In the genomic region with DNA sequence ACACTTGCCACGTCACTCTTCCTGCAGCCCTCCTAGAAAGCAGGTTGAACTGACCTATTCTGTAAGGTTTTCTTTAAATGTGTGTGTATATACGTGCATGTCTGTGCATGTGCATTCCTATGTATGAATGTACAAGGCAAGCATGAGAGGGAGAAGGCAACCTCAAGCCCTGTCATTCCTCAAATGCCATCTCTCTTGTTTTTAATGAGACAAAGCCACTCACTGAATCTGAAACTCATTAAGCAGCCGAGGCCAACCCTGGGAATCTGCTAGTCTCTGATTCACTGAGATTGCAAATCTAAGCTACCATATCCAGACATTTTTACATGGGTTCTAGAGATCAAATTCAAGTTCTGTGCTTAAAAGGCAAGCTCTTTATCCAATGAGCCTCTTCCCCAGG, we compare ENCODE assay signal across 32 mouse cellular contexts.
DNase-seq lines count a peak whose midpoint lies in the region; ATAC-seq and TF ChIP-seq lines count a peak whose summit lies in the region.
"Had no signal": no experiment of that assay in that cellular context is flagged by ENCODE, and none has a peak within 500 bp of the region (broad histone marks: within the 10 kb centered on the region; RNA-seq: fewer than 3 reads in every experiment).

No protein-coding gene starts in this region.

- no peak for TF ChIP-seq POLR2A in lung, adult 2 months (IDR thresholded peaks at IDR 0.05; ENCODE audit: borderline replicate concordance, extremely low read depth, low read depth, low read length)

- H3K27me3 ChIP-seq in forebrain, embryonic 10.5 days (ENCODE audit: poor library complexity, severe bottlenecking), result no peaks in the 10 kb centered on the region
- H3K27me3 ChIP-seq in forebrain, embryonic 11.5 days (ENCODE audit: control insufficient read depth, insufficient read depth, low read length), result no peaks in the 10 kb centered on the region
- H3K27me3 ChIP-seq in midbrain, embryonic 14.5 days (ENCODE audit: control insufficient read depth, insufficient read depth, low read length), result no peaks in the 10 kb centered on the region
- H3K27me3 ChIP-seq in midbrain, embryonic 10.5 days (ENCODE audit: low read depth, poor library complexity, severe bottlenecking), result no peaks in the 10 kb centered on the region
- no peaks in the 10 kb centered on the region for H3K27me3 ChIP-seq in embryonic facial prominence, embryonic 11.5 days (ENCODE audit: control insufficient read depth, insufficient read depth, low read length)
- H3K27me3 ChIP-seq: embryonic facial prominence, embryonic 13.5 days; forebrain, embryonic 13.5 days; heart, embryonic 15.5 days; intestine, embryonic 15.5 days; liver, embryonic 12.5 days; megakaryocyte, embryonic 14.5 days; midbrain, embryonic 13.5 days; neural tube, embryonic 15.5 days had no signal

- H3K27ac ChIP-seq in forebrain, embryonic 10.5 days, result peak overlapping the region; percentile 52
- no peak overlapping the region for H3K27ac ChIP-seq in forebrain, embryonic 11.5 days (ENCODE audit: low read depth, low read length)
- 0 out of 2 replicates have a peak overlapping the region, but pooled peaks have one; percentile 0 for H3K27ac ChIP-seq in midbrain, embryonic 14.5 days (replicated peaks; ENCODE audit: low read depth, low read length)
- H3K27ac ChIP-seq in midbrain, embryonic 10.5 days (replicated peaks), result no peak overlapping the region
- no peak overlapping the region for H3K27ac ChIP-seq in embryonic facial prominence, embryonic 11.5 days (replicated peaks; ENCODE audit: low read depth, low read length)
- H3K27ac ChIP-seq: embryonic facial prominence, embryonic 13.5 days; forebrain, embryonic 13.5 days; heart, embryonic 15.5 days; intestine, embryonic 15.5 days; kidney, postnatal 0 days; liver, embryonic 12.5 days; midbrain, embryonic 13.5 days; neural tube, embryonic 15.5 days had no signal

- ATAC-seq in forebrain, embryonic 11.5 days (replicated peaks; ENCODE audit: low FRiP score), result no peak
- ATAC-seq in midbrain, embryonic 14.5 days (ENCODE audit: low FRiP score, low TSS enrichment), result no peak
- no peak for ATAC-seq in embryonic facial prominence, embryonic 11.5 days (replicated peaks; ENCODE audit: insufficient number of reproducible peaks, low FRiP score, low TSS enrichment, low read depth)
- ATAC-seq: CD4-positive, CD25-positive, alpha-beta regulatory T cell, adult 4 months; forebrain, embryonic 13.5 days; hindbrain, embryonic 16.5 days; intestine, embryonic 15.5 days; liver, embryonic 12.5 days; liver, postnatal 0 days; lung, postnatal 0 days; midbrain, embryonic 13.5 days had no signal

- H3K4me3 ChIP-seq in forebrain, embryonic 10.5 days, result no peak overlapping the region
- H3K4me3 ChIP-seq in forebrain, embryonic 11.5 days (ENCODE audit: low read depth, low read length), result no peak overlapping the region
- H3K4me3 ChIP-seq in midbrain, embryonic 14.5 days (replicated peaks; ENCODE audit: low read depth, low read length), result no peak overlapping the region
- no peak overlapping the region for H3K4me3 ChIP-seq in midbrain, embryonic 10.5 days
- no peak overlapping the region for H3K4me3 ChIP-seq in embryonic facial prominence, embryonic 11.5 days (ENCODE audit: low read depth, low read length)
- H3K4me3 ChIP-seq in lung, adult 2 months (replicated peaks; ENCODE audit: extremely low read depth, low read depth, low read length), result no peak overlapping the region
- H3K4me3 ChIP-seq: embryonic facial prominence, embryonic 13.5 days; erythroblast, embryonic 14.5 days; forebrain, embryonic 13.5 days; heart, embryonic 15.5 days; intestine, embryonic 15.5 days; liver, embryonic 12.5 days; megakaryocyte, embryonic 14.5 days; midbrain, embryonic 13.5 days; neural tube, embryonic 15.5 days had no signal

- no peaks in the 10 kb centered on the region for H3K36me3 ChIP-seq in forebrain, embryonic 10.5 days (replicated peaks)
- H3K36me3 ChIP-seq in forebrain, embryonic 11.5 days (ENCODE audit: control insufficient read depth, insufficient read depth, low read length), result no peaks in the 10 kb centered on the region
- no peaks in the 10 kb centered on the region for H3K36me3 ChIP-seq in midbrain, embryonic 14.5 days (ENCODE audit: control insufficient read depth, insufficient read depth, low read length)
- no peaks in the 10 kb centered on the region for H3K36me3 ChIP-seq in midbrain, embryonic 10.5 days
- no peaks in the 10 kb centered on the region for H3K36me3 ChIP-seq in embryonic facial prominence, embryonic 11.5 days (replicated peaks; ENCODE audit: control insufficient read depth, insufficient read depth, low read depth, low read length)
- H3K36me3 ChIP-seq: embryonic facial prominence, embryonic 13.5 days; heart, embryonic 15.5 days; intestine, embryonic 15.5 days; liver, embryonic 12.5 days; midbrain, embryonic 13.5 days; neural tube, embryonic 15.5 days had no signal

- no peak overlapping the region for H3K4me2 ChIP-seq in forebrain, embryonic 11.5 days (ENCODE audit: low read depth, low read length, severe bottlenecking)
- H3K4me2 ChIP-seq in midbrain, embryonic 14.5 days (ENCODE audit: low read length), result no peak overlapping the region
- no peak overlapping the region for H3K4me2 ChIP-seq in embryonic facial prominence, embryonic 11.5 days (ENCODE audit: low read depth, low read length)
- H3K4me2 ChIP-seq: embryonic facial prominence, embryonic 13.5 days; forebrain, embryonic 13.5 days; heart, embryonic 15.5 days; intestine, embryonic 15.5 days; liver, embryonic 12.5 days; midbrain, embryonic 13.5 days; neural tube, embryonic 15.5 days had no signal

- no peak for DNase-seq in forebrain, embryonic 10.5 days (ENCODE audit: extremely low spot score, low spot score)
- DNase-seq in forebrain, embryonic 11.5 days (ENCODE audit: low spot score), result no peak
- peak; percentile 17 for DNase-seq in midbrain, embryonic 14.5 days
- no peak for DNase-seq in midbrain, embryonic 10.5 days (ENCODE audit: low spot score)
- peak; percentile 17 for DNase-seq in embryonic facial prominence, embryonic 11.5 days (ENCODE audit: low spot score)
- DNase-seq in right cerebral cortex, postnatal 14 days, result no peak
- no peak for DNase-seq in adrenal gland, postnatal 14 days
- DNase-seq in lung, adult 2 months, result no peak
- DNase-seq: adrenal gland, postnatal 10 days; cerebellum, adult 11-12 months; cerebellum, adult 9-11 months; gastrocnemius, postnatal 10 days; kidney, adult 8-10 months; kidney, postnatal 4 days; layer of hippocampus, postnatal 36 days; left cerebral cortex, postnatal 4 days; liver, postnatal 0 days; lung, postnatal 4 days; right cerebral cortex, adult 18-20 months had no signal

- no peaks in the 10 kb centered on the region for H3K9me3 ChIP-seq in forebrain, embryonic 10.5 days
- no peaks in the 10 kb centered on the region for H3K9me3 ChIP-seq in forebrain, embryonic 11.5 days (ENCODE audit: control insufficient read depth, low read length)
- H3K9me3 ChIP-seq in midbrain, embryonic 14.5 days (ENCODE audit: control insufficient read depth, low read length), result no peaks in the 10 kb centered on the region
- H3K9me3 ChIP-seq in midbrain, embryonic 10.5 days (replicated peaks), result no peaks in the 10 kb centered on the region
- no peaks in the 10 kb centered on the region for H3K9me3 ChIP-seq in embryonic facial prominence, embryonic 11.5 days (replicated peaks; ENCODE audit: control insufficient read depth, low read length)
- H3K9me3 ChIP-seq: embryonic facial prominence, embryonic 13.5 days; forebrain, embryonic 13.5 days; heart, embryonic 15.5 days; intestine, embryonic 15.5 days; liver, embryonic 12.5 days; midbrain, embryonic 13.5 days; neural tube, embryonic 15.5 days had no signal

- WGBS in forebrain, embryonic 10.5 days, result 53% methylated on average over 3 of the region's 3 CpGs
- WGBS in forebrain, embryonic 11.5 days, result 48% methylated on average over 3 of the region's 3 CpGs
- WGBS in midbrain, embryonic 14.5 days, result 46% methylated on average over 3 of the region's 3 CpGs
- WGBS in midbrain, embryonic 10.5 days, result 61% methylated on average over 3 of the region's 3 CpGs
- 50% methylated on average over 3 of the region's 3 CpGs for WGBS in embryonic facial prominence, embryonic 11.5 days
- WGBS in lung, adult 2 months, result 82% methylated on average over 3 of the region's 3 CpGs

- H3K4me1 ChIP-seq in forebrain, embryonic 10.5 days, result peaks cover 20% of the 10 kb centered on the region
- H3K4me1 ChIP-seq in forebrain, embryonic 11.5 days (replicated peaks; ENCODE audit: control insufficient read depth, insufficient read depth, low read length), result peaks cover 6% of the 10 kb centered on the region; the same call in 1 of the 2 replicates
- no peaks in the 10 kb centered on the region; the same call in 1 of the 2 replicates for H3K4me1 ChIP-seq in midbrain, embryonic 14.5 days (ENCODE audit: control insufficient read depth, insufficient read depth, low read length)
- peaks cover 21% of the 10 kb centered on the region for H3K4me1 ChIP-seq in midbrain, embryonic 10.5 days
- H3K4me1 ChIP-seq in embryonic facial prominence, embryonic 11.5 days (ENCODE audit: control insufficient read depth, insufficient read depth, low read length), result no peaks in the 10 kb centered on the region
- H3K4me1 ChIP-seq in lung, adult 2 months (ENCODE audit: control insufficient read depth, insufficient read depth, low read length), result no peaks in the 10 kb centered on the region
- H3K4me1 ChIP-seq: liver, embryonic 12.5 days; megakaryocyte, embryonic 14.5 days had no signal

- no peak for TF ChIP-seq CTCF in lung, adult 2 months (IDR thresholded peaks at IDR 0.05; ENCODE audit: insufficient read depth, low read length)

- H3K9ac ChIP-seq in forebrain, embryonic 11.5 days (ENCODE audit: low read length), result no peak overlapping the region
- no peak overlapping the region for H3K9ac ChIP-seq in midbrain, embryonic 14.5 days (replicated peaks; ENCODE audit: low read length)
- no peak overlapping the region for H3K9ac ChIP-seq in embryonic facial prominence, embryonic 11.5 days (replicated peaks; ENCODE audit: low read length)
- H3K9ac ChIP-seq: embryonic facial prominence, embryonic 13.5 days; forebrain, embryonic 13.5 days; heart, embryonic 15.5 days; intestine, embryonic 15.5 days; liver, embryonic 12.5 days; liver, postnatal 0 days; midbrain, embryonic 13.5 days; neural tube, embryonic 15.5 days had no signal

Comparison
In these comparisons a context has a peak if more than half of its experiments do, and no peak if none do; other contexts are left out.
1. DNase-seq: peak in midbrain, embryonic 14.5 days (single experiment) and embryonic facial prominence, embryonic 11.5 days (single experiment); none in forebrain, embryonic 10.5 days (single experiment), forebrain, embryonic 11.5 days (single experiment), midbrain, embryonic 10.5 days (single experiment), right cerebral cortex, postnatal 14 days (single experiment), adrenal gland, postnatal 14 days (single experiment) and lung, adult 2 months (single experiment).
2. H3K27ac ChIP-seq: peak in forebrain, embryonic 10.5 days (single experiment) and midbrain, embryonic 14.5 days (single experiment); none in forebrain, embryonic 11.5 days (single experiment), midbrain, embryonic 10.5 days (single experiment) and embryonic facial prominence, embryonic 11.5 days (single experiment).